Mouse (Mus musculus): Measurements from ENCODE around the gene B430306N03Rik. TPM values are rescaled to one million over a fixed set of nuclear protein-coding genes. Genes with fewer than 3 reads are reported as not detected.
"Not testable (repeated sequence)": the region's sequence is repeated elsewhere in the genome, so short reads cannot be mapped to it uniquely, and the experiment has no call there.

Gene B430306N03Rik
- not detected for total RNA-seq (2021)
- long read RNA-seq: 0 reads

GRCm38 (mm10) chr17:48315905-48316579 lies at the start of gene B430306N03Rik:
Gene B430306N03Rik (plus strand): TSS chr17:48316141.
- not testable (repeated sequence) for DNase-seq (ENCODE audit: low spot score in 2 of 2)

- no peak for DNase-seq (ENCODE audit: low spot score in 2 of 2)
Measured at GRCm38 (mm10) chr17:48266610-48267304, 49.2 kb upstream of the B430306N03Rik start.

DNA sequence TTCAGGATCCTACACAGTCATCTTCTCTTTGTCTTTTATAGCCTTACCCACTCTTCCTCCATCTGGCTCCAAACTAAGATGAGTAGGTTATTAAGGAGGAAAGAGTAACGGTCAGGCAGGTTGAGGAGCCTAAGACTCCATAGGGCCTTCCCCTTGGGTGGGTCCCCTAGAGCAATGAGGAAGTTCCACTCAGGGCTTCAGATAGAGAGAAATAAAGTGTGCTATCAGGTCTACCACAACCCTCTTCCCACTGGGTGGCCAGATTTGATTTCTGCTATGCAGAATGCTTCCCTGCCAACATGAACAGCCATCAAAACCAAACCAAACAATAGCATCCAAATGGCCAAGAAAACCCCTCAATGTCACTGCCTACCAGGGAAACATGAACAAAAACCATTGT lies 48.4 kb upstream of the B430306N03Rik start:
- DNase-seq (ENCODE audit: low spot score in 2 of 2): no peak

GRCm38 (mm10) chr17:48268276-48268675 lies 47.7 kb upstream of the B430306N03Rik start:
- no peak for DNase-seq (ENCODE audit: low spot score in 2 of 2)

DNA sequence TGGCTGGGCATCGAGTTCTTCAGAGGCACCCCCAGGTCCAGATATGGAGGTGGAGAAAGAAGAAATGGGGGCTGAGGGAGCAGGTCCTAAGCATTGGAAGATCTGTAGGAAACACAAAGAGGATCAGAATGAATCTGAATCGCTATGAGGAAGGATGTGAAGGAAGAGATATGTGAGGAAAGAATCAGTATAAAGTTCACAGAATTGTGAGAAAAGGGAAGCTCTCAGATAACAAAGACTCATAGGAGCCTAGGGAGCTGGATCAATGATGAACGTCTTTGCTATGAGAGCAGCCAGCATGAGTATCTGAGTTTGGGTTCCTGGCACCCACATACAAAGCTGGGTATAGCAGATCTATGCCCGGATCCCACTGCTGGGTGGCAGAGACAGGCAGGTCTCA lies 46.1 kb upstream of the B430306N03Rik start:
- DNase-seq (ENCODE audit: low spot score in 2 of 2): no peak

DNA sequence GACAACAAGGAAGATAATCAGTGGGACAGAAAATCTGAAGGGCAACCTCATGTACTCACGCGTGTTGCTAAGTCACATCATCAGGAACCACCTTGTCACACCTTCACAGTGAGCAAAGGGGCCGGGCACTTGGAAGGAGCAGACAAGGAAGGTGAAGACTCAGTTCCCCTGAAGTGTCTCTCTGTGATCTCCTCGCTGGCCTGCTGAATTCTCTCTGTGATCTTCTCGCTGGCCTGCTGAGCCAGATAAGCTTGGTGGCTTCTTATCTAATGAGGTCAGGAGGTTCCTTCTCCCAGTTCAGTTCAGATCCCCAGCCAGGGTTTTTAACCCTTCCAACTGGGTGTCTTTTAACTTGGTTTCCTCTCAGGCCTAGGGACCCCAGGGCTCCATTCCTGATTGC lies 43.8 kb upstream of the B430306N03Rik start:
- DNase-seq (ENCODE audit: low spot score in 2 of 2): no peak

DNA sequence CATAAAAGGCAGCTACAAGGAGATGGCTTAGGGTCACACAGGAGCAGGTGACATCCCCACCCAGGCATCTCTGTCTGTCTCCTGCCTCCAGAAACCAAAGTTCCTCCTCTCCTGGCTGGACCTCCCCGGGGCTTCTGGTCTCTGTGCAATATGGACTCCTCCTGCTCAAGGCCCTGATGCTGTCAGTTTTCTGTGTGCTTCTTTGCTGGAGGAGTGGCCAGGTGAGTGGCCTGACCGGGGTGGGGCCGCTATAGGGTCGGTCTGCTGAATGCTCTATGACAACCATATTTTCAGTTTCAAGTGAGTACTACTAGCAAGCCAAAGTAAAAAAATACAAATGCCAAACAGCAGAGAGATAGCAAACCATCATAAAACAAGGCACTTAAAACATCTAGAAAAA lies 43.3 kb upstream of the B430306N03Rik start:
- no peak for DNase-seq (ENCODE audit: low spot score in 2 of 2)

- DNase-seq (ENCODE audit: low spot score in 2 of 2): no peak
Measured at GRCm38 (mm10) chr17:48274098-48274497, 41.8 kb upstream of the B430306N03Rik start.

DNA sequence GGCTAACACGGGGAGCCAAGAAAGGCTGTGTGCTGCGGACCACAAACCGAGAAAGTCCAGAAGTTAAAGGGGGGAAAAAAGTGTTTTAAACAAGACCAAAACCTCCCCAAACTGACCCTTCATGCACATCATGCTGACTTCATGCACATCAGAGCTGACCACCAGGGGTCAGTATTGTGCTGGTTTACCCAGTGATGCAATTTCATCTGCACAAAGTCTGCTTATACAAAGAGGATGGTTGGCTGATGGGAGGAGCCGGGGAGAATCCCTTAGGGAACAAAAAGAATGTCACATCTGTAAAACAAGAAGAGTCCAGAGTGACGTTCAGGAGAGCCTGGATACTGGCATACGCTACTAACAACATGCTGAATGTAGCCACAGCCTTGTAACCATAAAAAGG lies 41.1 kb upstream of the B430306N03Rik start:
- DNase-seq (ENCODE audit: low spot score in 2 of 2): peak; percentile 82 to 83

DNA sequence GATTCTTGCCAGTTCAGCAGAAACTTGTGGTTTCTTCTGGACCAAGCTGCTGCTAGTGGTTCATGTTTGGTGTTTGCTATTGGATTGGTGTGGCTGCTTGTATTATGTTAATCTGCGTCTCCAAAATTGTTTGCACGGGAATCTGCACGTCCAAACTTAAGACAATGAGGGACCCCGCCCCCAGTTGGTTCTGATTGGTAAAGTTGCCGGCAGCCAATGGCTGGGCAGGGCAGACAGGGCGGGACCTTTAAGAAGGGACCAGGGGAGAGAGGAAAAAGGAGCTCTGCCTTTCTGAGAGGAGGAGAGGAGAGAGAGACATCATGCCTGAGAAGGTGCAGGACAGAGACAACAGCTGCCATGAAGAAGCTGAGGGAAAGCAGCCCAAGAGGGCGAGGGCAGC lies 40.2 kb upstream of the B430306N03Rik start:
- no peak for DNase-seq (ENCODE audit: low spot score in 2 of 2)

DNA sequence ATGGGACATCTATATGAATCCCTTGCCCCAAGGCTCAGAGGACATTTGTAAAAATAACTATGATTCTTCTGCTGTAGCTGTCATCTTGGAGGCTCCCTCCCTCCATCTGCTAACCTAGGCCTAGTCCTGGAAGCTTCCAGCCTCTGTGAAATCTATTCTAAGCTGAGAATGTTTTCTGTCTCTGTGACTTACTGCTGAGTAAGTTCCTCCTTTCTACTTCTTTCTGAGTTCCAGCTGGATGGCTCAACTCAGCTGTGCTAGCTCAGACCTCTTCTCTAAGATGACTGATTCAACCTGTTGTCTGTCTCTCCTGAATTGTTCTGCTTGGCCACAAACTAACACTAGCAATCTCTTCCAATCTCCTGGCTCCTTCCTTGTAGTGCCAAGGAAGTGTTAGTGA lies 37.6 kb upstream of the B430306N03Rik start:
- no peak for DNase-seq (ENCODE audit: low spot score in 2 of 2)

DNA sequence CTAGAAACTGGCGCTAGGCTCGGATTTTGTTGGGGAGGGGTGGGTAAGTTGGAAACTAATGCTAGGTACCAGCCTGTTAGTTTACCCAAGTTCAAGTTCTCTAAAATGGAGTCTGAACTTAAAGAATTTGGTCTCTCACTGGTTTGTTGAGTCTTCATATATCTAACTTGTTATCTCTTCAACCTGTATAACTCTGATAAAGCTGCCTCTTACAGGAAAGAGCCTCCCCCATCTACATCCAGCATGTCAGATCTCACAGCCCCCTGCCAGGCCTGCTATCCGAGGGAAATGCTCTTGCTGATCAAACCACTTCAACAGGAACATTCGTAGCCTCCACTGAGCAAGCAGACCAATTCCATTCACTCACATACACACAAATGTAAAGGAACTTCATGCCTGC lies 36.9 kb upstream of the B430306N03Rik start:
- no peak for DNase-seq (ENCODE audit: low spot score in 2 of 2)

GRCm38 (mm10) chr17:48280943-48281738 lies 34.8 kb upstream of the B430306N03Rik start:
- DNase-seq (ENCODE audit: low spot score in 2 of 2): no peak

- DNase-seq (ENCODE audit: low spot score in 2 of 2): no peak
Measured at GRCm38 (mm10) chr17:48281739-48282085, 34.2 kb upstream of the B430306N03Rik start.

DNA sequence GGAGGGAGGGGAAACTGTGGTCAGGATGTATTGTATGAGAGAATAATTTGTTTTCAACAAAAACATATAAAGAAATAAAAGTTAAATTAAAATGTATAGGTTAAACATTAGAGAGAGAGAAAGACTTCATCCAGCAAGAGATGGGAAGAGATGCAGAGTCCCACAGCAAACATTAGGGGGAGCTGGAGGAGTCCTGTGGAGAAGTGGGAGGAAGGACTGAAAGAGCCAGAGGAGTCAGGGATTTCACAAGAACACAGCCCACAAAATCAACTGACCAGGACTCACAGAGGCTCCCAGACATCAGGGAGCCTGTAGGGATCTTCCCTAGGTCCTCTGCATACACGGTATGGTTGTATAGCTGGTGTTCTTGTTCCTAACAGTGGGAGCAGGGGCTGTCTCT lies 29.2 kb upstream of the B430306N03Rik start:
- DNase-seq (ENCODE audit: low spot score in 2 of 2): no peak

GRCm38 (mm10) chr17:48287276-48287675 lies 28.7 kb upstream of the B430306N03Rik start:
- DNase-seq (ENCODE audit: low spot score in 2 of 2): peak in 1 of 2 experiments; percentile 17

DNA sequence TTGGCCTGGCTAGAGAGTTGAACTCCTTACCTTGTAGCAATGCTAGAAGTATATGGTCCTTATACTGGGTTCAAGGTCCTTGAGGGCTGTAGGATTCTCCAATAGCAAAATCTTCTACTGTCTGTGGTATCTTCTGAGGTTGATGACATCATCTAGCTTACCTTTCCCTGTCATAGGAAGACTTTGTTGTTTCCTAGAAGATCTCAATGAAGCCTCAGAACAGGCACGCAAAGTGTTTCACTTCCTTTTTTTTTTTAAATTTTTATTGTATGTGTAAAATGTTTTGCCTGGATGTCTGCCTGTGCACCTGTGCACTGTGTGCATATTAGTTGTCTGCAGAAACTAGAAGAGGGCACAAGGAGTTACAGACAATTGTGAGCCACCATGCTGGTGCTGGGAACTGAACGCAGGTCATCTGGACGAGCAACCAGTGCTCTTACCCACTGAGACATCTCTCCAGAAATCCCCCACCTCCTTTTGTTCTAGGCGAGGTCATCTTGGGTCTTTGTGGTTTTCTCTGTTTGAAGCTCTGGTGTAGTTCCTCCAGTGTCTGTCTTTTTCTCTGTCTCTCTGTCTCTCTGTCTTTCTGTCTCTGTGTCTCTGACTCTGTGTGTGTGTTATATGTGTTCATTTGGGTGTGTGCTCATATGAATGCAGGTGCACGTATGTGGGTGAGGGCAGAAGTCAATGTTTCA lies 22.3 kb upstream of the B430306N03Rik start:
- DNase-seq (ENCODE audit: low spot score in 2 of 2): no peak

- no peak for DNase-seq (ENCODE audit: low spot score in 2 of 2)
Measured at GRCm38 (mm10) chr17:48299203-48299602, 16.7 kb upstream of the B430306N03Rik start, which contains the start of gene Treml2. Gene Treml2 (plus strand): TSS chr17:48299498.

- no peak for DNase-seq (ENCODE audit: low spot score in 2 of 2)
Measured at GRCm38 (mm10) chr17:48299756-48300155, 16.2 kb upstream of the B430306N03Rik start.

DNA sequence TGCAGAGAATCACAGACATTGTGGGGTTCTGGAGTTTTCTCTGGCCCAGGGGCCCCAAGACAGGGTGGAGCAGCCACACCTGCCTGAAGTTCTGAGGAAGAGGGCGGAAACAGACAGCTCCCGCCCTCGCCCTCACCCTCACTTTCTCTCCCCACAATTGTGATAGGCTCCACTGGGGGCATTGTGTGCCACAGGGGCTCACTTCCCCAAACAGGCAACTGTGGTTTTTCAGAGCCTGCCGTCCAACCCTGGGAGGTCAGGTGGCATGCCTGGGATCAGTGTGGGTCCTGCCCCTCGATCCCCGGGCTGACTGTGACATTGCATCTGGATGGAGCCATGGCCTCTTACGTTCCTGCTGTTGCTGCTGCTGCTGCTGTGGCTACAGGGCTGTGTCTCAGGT lies 15.7 kb upstream of the B430306N03Rik start:
- DNase-seq (ENCODE audit: low spot score in 2 of 2): no peak

DNA sequence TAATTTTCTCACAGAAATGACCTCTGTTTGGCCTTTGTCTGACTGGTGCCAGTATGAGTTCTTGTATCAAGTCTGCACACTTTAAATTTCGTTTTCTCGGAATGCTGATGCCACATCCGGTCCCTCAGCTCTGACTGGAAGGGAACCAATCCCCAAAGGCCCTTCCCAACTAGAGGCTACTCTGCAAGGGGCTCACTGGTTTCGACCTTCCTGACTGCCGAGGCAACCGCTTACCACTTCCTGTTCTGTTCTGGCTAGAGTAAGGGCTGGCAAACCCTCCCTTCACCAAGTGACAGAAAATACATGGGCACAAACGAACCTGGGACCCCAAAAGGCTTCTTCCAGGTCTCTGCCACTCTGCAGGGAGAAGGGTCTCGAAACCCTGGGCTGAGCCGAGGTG lies 15.1 kb upstream of the B430306N03Rik start:
- no peak for DNase-seq (ENCODE audit: low spot score in 2 of 2)
